Mouse (Mus musculus) midbrain, embryonic 16.5 days (tissue): ENCODE data around the gene Cartpt. TPM values are rescaled to one million over a fixed set of nuclear protein-coding genes. Genes with fewer than 3 reads are reported as not detected.
"Not testable (repeated sequence)": the region's sequence is repeated elsewhere in the genome, so short reads cannot be mapped to it uniquely, and the experiment has no call there.

Experiments
- ATAC-seq: fragments of 200-750 bp; cut with Nextera tagmentation; 2 replicates; pipeline ENCODE4 v1.8.0; 2017; ENCODE audit warnings: moderate TSS enrichment
- H3K27ac ChIP-seq: fragments of 300-500 bp; sonication (generic); 2 replicates; pipeline ENCODE4 v1.5.1; 2014; ENCODE audit warnings: mild to moderate bottlenecking, low read length, mixed read lengths
- H3K27me3 ChIP-seq: fragments of 300-500 bp; sonication (generic); 2 replicates; pipeline ENCODE4 v1.6.1; 2014; ENCODE audit warnings: low read depth, low read length, mixed read lengths; ENCODE audit not compliant: control insufficient read depth, insufficient read depth
- H3K36me3 ChIP-seq: fragments of 300-500 bp; sonication (generic); 2 replicates; pipeline ENCODE4 v1.6.1; 2014; ENCODE audit warnings: mild to moderate bottlenecking, low read length, moderate library complexity, mixed read lengths; ENCODE audit not compliant: control insufficient read depth, insufficient read depth
- H3K4me1 ChIP-seq: fragments of 300-500 bp; sonication (generic); 2 replicates; pipeline ENCODE4 v1.6.1; 2014; ENCODE audit warnings: mild to moderate bottlenecking, low read length, mixed read lengths; ENCODE audit not compliant: control insufficient read depth, insufficient read depth
- H3K4me2 ChIP-seq: fragments of 300-500 bp; sonication (generic); 2 replicates; pipeline ENCODE4 v1.6.1; 2014; ENCODE audit warnings: mild to moderate bottlenecking, low read length, mixed read lengths
- H3K4me3 ChIP-seq: fragments of 300-500 bp; sonication (generic); 2 replicates; pipeline ENCODE4 v1.5.1; 2014; ENCODE audit warnings: low read depth, mild to moderate bottlenecking, low read length, moderate library complexity, mixed read lengths
- H3K9ac ChIP-seq: fragments of 300-500 bp; sonication (generic); 2 replicates; pipeline ENCODE4 v1.6.1; 2014; ENCODE audit warnings: low read depth, low read length, mixed read lengths
- H3K9me3 ChIP-seq: fragments of 300-500 bp; sonication (generic); replicated peaks from 2 replicates; pipeline ENCODE4 v1.6.1; 2014; ENCODE audit warnings: mild to moderate bottlenecking, low read length, mixed read lengths; ENCODE audit not compliant: control insufficient read depth, poor library complexity, severe bottlenecking
- WGBS: fragments of 180-500 bp; shearing (Covaris S2); extraction: QIAGEN DNeasy Blood & Tissue Kit; methylation state at CpG from one replicate; pipeline ENCODE4 v1.1.7; 2014; 5-methylcytosine and 5-hydroxymethylcytosine counted together
- polyA plus RNA-seq: library from polyadenylated mRNA; unstranded; fragments of >200 nt; fragmentation: Nextera tagmentation; extraction: Ambion mirVana; gene quantifications from 2 replicates; pipeline ENCODE4 v1.2.1, GENCODE M21; 2015

Cartpt gene
- polyA plus RNA-seq, 1 experiment from 2014 or later = 17.0 TPM

DNA sequence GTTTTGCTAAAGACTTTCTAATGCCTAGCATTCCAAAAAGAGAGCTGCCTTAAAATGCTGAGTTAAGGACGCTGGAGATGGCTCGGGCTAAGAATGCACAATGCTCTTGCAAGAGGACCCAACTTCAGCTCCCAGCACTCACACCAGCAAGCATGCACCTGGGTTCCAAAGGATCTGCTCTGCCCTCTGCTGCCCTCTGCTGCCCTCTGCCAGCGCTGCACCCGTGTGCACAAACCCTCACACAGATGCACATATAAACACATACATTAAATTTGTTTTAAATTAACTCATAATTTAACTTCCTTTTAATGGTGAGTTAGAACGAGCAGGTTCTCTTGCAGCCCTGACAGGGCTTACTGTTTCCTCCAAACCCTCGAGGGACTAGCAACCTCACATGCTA is 32.5 kb downstream of the Cartpt start:
- WGBS = 94% methylated on average over 6 of the region's 6 CpGs
- H3K4me2 ChIP-seq = no peak overlapping the region
- no peaks in the 10 kb centered on the region for H3K27me3 ChIP-seq
- ATAC-seq = no peak
- H3K36me3 ChIP-seq = no peaks in the 10 kb centered on the region
- no peaks in the 10 kb centered on the region for H3K4me1 ChIP-seq
- no peak overlapping the region for H3K4me3 ChIP-seq
- no peaks in the 10 kb centered on the region for H3K9me3 ChIP-seq
- H3K27ac ChIP-seq = no peak overlapping the region
- no peak overlapping the region for H3K9ac ChIP-seq

DNA sequence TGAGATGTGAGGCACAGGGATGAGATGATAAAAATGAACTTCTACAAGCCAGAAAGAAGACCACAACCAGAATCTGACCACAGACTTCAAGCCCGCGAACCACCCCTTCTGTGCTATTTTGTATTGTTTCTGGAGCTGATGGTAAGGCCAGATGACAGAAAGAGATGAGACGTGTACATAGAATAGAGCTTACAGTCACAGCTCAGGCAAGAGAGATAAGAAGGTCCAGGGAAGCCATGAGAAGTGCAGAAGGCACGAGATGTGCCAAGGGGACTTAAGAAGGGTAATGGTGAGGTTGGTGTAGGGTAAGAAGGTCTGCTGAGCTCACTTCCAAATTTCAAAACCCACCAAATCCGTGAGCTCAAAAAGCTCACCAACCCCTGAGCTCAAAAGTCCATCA is 36.6 kb downstream of the Cartpt start:
- no peaks in the 10 kb centered on the region for H3K27me3 ChIP-seq
- no peak for ATAC-seq
- H3K9me3 ChIP-seq = no peaks in the 10 kb centered on the region
- WGBS = 83% methylated on average over 5 of the region's 5 CpGs
- H3K36me3 ChIP-seq = no peaks in the 10 kb centered on the region
- no peak overlapping the region for H3K4me3 ChIP-seq
- no peak overlapping the region for H3K27ac ChIP-seq
- H3K4me1 ChIP-seq = no peaks in the 10 kb centered on the region
- no peak overlapping the region for H3K4me2 ChIP-seq
- no peak overlapping the region for H3K9ac ChIP-seq

DNA sequence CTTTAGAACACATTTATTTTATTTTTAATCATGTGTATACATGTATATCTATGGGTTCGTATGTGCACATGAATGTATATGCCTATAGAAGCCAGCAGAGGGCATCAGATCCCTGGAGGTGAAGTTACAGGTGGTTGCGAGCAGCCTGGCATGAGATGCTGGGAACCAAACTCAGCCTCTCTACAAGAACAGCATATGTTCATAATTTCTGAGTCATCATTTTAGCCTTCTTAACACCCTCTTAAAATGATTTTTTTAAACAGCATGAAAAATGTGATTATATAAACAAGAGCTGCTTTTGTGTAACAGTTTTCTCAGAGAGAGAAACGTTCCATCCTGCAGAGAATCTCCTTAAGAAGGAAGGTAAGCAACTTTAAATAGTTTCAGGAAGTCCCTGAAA is 40.2 kb downstream of the Cartpt start:
- Histone ChIP-seq H3K27me3 (no peaks in the 10 kb centered on the region), H3K36me3 (no peaks in the 10 kb centered on the region), H3K9me3 (no peaks in the 10 kb centered on the region), H3K4me1 (no peaks in the 10 kb centered on the region), H3K4me3 (no peak overlapping the region), H3K27ac (no peak overlapping the region), H3K9ac (no peak overlapping the region), H3K4me2 (no peak overlapping the region)
- WGBS = 94% methylated on average over 3 of the region's 3 CpGs
- ATAC-seq = no peak

DNA sequence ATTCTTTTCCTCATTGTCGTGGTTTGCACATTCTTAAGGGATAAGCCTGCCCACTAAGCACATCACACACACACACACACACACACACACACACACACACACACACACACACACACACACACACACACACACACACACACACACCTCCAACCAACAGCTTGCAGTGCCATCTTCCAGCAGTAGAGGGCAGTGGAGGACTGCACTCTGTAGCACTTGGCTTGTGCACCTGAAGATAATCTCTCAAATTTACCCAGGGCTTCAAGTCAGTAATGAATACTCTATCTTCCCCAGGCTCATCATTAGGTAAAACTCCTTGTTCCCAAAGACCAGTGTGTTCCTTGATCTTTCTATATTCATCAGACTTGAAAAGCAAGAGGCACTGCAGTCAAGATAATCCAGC is 41.8 kb downstream of the Cartpt start:
- no peak overlapping the region for H3K4me2 ChIP-seq
- no peak overlapping the region for H3K9ac ChIP-seq
- ATAC-seq = peak; percentile 67
- WGBS = 0% methylated on average over 1 of the region's 1 CpGs
- H3K27ac ChIP-seq = no peak overlapping the region
- no peaks in the 10 kb centered on the region for H3K36me3 ChIP-seq
- H3K9me3 ChIP-seq = no peaks in the 10 kb centered on the region
- H3K4me1 ChIP-seq = no peaks in the 10 kb centered on the region
- no peak overlapping the region for H3K4me3 ChIP-seq
- no peaks in the 10 kb centered on the region for H3K27me3 ChIP-seq

DNA sequence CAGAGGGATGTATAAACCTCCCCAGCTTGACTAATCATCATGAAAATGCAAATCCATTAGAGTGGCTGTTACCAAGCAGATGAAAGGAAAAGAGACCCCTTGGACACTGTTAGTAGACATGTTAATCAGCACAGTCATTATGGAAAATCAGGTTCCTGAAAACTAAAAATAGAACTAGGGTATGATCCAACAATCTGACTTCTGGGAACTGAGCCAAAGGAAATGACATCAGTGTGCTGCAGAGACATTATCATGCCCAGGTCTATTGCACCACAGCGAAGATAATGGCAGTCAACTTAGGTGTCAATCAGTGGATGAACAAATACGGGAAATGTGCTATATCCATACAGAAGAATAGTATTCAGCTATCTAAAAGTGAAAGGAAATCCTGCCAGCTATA is 43.0 kb downstream of the Cartpt start:
- H3K9ac ChIP-seq = no peak overlapping the region
- H3K4me3 ChIP-seq = no peak overlapping the region
- no peak overlapping the region for H3K27ac ChIP-seq
- H3K4me1 ChIP-seq = no peaks in the 10 kb centered on the region
- no peaks in the 10 kb centered on the region for H3K9me3 ChIP-seq
- no peaks in the 10 kb centered on the region for H3K27me3 ChIP-seq
- H3K4me2 ChIP-seq = no peak overlapping the region
- H3K36me3 ChIP-seq = no peaks in the 10 kb centered on the region
- WGBS = 61% methylated on average over 2 of the region's 2 CpGs
- ATAC-seq = no peak

DNA sequence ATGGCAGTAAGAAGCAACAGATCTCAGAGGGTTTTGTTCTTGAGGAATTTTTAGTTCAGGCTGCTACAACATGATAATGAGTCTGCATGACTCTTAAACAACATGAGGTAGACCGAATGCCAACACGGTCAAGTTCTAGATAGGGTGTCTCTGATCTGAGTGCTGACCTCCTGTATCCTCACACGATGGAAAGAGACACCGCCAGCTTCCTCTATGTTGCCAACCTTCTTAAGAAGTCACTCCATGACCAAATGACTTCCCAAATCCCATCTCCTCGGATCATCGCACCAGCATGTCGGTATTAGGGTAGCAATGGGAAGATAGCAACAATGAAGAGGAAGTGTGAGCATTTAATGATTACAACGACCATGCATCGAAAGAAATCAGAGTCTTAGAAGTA is 43.6 kb downstream of the Cartpt start:
- no peak for ATAC-seq
- 79% methylated on average over 9 of the region's 9 CpGs for WGBS
- no peak overlapping the region for H3K4me3 ChIP-seq
- no peak overlapping the region for H3K9ac ChIP-seq
- no peak overlapping the region for H3K4me2 ChIP-seq
- no peaks in the 10 kb centered on the region for H3K27me3 ChIP-seq
- no peaks in the 10 kb centered on the region for H3K9me3 ChIP-seq
- H3K36me3 ChIP-seq = no peaks in the 10 kb centered on the region
- H3K27ac ChIP-seq = no peak overlapping the region
- no peaks in the 10 kb centered on the region for H3K4me1 ChIP-seq

DNA sequence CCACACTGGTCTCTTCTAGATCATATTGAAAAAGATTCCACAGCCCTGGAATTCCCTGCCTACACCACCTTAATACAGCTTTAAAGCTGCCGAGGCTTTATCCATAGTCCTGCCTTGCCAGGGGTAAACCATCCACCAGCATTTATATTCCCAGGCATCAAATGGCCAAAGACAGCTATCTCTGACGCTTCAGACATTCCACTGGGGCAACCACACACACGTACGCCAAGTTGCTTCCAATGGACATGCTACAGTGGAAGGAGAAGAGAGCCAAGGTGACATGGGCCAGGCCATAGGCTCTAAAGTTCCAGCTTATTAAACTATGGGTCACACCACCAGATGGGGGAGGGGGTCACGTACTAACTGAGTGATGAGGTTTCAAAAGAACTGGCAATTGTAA is 45.7 kb downstream of the Cartpt start:
- no peaks in the 10 kb centered on the region for H3K9me3 ChIP-seq
- no peak overlapping the region for H3K9ac ChIP-seq
- ATAC-seq = no peak
- WGBS = 88% methylated on average over 5 of the region's 5 CpGs
- H3K4me1 ChIP-seq = no peaks in the 10 kb centered on the region
- H3K27ac ChIP-seq = no peak overlapping the region
- H3K4me2 ChIP-seq = no peak overlapping the region
- no peaks in the 10 kb centered on the region for H3K36me3 ChIP-seq
- no peaks in the 10 kb centered on the region for H3K27me3 ChIP-seq
- H3K4me3 ChIP-seq = no peak overlapping the region

DNA sequence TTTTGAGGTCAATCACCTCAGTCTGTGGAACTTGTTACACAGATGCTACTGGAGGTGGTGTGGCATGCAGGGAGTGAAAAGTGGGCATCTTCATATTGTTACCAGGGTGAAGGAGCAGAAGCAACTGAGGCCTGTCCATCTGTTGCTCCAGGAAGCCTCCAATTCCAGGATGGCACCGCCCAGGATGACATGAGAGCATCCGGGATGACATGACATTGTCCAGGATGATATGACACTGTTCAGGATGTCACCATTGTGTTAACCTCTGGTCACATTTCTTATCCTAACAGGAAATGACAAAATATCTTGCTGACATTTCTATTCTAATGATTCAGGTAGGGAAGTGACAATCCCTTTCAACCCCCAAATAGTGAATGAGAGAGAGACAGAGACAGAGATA is 47.8 kb downstream of the Cartpt start:
- H3K9me3 ChIP-seq = no peaks in the 10 kb centered on the region
- WGBS = 95% methylated on average over 2 of the region's 2 CpGs
- H3K9ac ChIP-seq = no peak overlapping the region
- no peak overlapping the region for H3K4me3 ChIP-seq
- no peaks in the 10 kb centered on the region for H3K36me3 ChIP-seq
- no peaks in the 10 kb centered on the region for H3K4me1 ChIP-seq
- no peak for ATAC-seq
- no peak overlapping the region for H3K27ac ChIP-seq
- no peaks in the 10 kb centered on the region for H3K27me3 ChIP-seq
- H3K4me2 ChIP-seq = no peak overlapping the region

DNA sequence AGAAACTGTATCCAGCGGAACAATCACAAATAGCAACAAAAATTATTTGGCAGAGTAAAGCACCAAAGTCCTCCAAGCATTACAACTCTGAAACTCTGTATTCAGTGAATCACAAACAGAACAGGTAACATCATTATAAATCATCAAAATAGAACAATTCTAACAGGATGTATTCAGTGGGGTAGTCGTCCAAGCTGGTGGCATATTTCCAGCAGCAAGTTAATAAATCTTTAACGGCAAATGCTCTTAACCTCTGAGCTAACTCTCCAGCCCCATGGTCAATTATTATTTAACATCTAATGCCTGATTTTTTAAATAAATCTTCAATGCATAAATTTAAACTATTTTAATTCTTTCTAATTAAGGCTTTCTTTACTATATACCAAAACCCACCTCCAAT is 48.5 kb downstream of the Cartpt start:
- H3K4me1 ChIP-seq, ATAC-seq: not testable (repeated sequence)
- 79% methylated on average over 3 of the region's 3 CpGs for WGBS

DNA sequence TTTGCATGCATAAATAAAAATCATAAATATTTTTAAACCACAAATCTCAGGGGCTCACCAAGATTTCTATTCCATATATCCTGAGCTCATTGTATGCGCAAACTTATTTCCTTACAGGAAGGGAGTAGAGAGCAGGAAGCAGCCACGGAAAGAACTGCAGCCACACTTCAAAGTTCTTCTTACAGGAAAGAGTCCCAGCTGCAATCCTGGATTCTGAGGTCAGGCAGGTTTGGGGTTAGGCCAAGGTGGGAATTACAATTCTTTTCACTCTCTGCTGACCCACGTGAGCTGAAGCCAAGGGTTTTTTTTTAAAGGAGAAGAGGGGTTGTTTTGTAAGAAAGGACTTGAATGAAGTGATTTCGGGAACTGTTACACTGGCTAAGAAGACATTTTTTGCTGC is 49.9 kb downstream of the Cartpt start:
- H3K27me3 ChIP-seq = no peaks in the 10 kb centered on the region
- WGBS = 50% methylated on average over 4 of the region's 4 CpGs
- H3K4me3 ChIP-seq = no peak overlapping the region
- no peaks in the 10 kb centered on the region for H3K9me3 ChIP-seq
- ATAC-seq = no peak
- no peak overlapping the region for H3K27ac ChIP-seq
- H3K4me2 ChIP-seq = no peak overlapping the region
- no peak overlapping the region for H3K9ac ChIP-seq
- H3K4me1 ChIP-seq = no peaks in the 10 kb centered on the region
- H3K36me3 ChIP-seq = no peaks in the 10 kb centered on the region

More for the DNA sequence above, 48.5 kb downstream of the Cartpt start:
- not testable (repeated sequence) for H3K4me2 ChIP-seq, H3K4me3 ChIP-seq, H3K9ac ChIP-seq, H3K27me3 ChIP-seq, H3K36me3 ChIP-seq, H3K9me3 ChIP-seq, H3K27ac ChIP-seq
